Mouse (Mus musculus): ENCODE results near the gene Med13.
"Not testable (repeated sequence)": the region's sequence is repeated elsewhere in the genome, so short reads cannot be mapped to it uniquely, and the experiment has no call there.

Gene Med13

GRCm38 (mm10) chr11:86380521-86381238 is 23.3 kb upstream of the Med13 start:
- no peak for DNase-seq (ENCODE audit: low read depth, low spot score)

GRCm38 (mm10) chr11:86378981-86379380 is 21.6 kb upstream of the Med13 start:
- DNase-seq (ENCODE audit: low read depth, low spot score): no peak

- DNase-seq (ENCODE audit: low read depth, low spot score): no peak
Measured at GRCm38 (mm10) chr11:86377841-86378240, 20.4 kb upstream of the Med13 start.

GRCm38 (mm10) chr11:86376707-86377106 is 19.3 kb upstream of the Med13 start:
- DNase-seq (ENCODE audit: low read depth, low spot score): no peak

- no peak for DNase-seq (ENCODE audit: low read depth, low spot score)
Measured at GRCm38 (mm10) chr11:86375086-86375485, 17.7 kb upstream of the Med13 start.

- DNase-seq (ENCODE audit: low read depth, low spot score): no peak
Measured at GRCm38 (mm10) chr11:86371266-86371665, 13.9 kb upstream of the Med13 start.

GRCm38 (mm10) chr11:86369860-86370259 is 12.5 kb upstream of the Med13 start:
- no peak for DNase-seq (ENCODE audit: low read depth, low spot score)

GRCm38 (mm10) chr11:86369003-86369402 is 11.6 kb upstream of the Med13 start:
- DNase-seq (ENCODE audit: low read depth, low spot score): no peak

GRCm38 (mm10) chr11:86364709-86365452 is 7.5 kb upstream of the Med13 start:
- no peak for DNase-seq (ENCODE audit: low read depth, low spot score)

GRCm38 (mm10) chr11:86357984-86358528 is 654 bp upstream of the Med13 start:
- DNase-seq (ENCODE audit: low read depth, low spot score): peak; percentile 89

- no peak for DNase-seq (ENCODE audit: low read depth, low spot score)
Measured at GRCm38 (mm10) chr11:86356007-86356853, 1.2 kb downstream of the Med13 start.

- no peak for DNase-seq (ENCODE audit: low read depth, low spot score)
Measured at GRCm38 (mm10) chr11:86353586-86353985, 3.8 kb downstream of the Med13 start.

GRCm38 (mm10) chr11:86351766-86352315 is 5.6 kb downstream of the Med13 start:
- DNase-seq (ENCODE audit: low read depth, low spot score): no peak

GRCm38 (mm10) chr11:86350636-86351138 is 6.7 kb downstream of the Med13 start:
- DNase-seq (ENCODE audit: low read depth, low spot score): no peak

- no peak for DNase-seq (ENCODE audit: low read depth, low spot score)
Measured at GRCm38 (mm10) chr11:86349325-86349724, 8.1 kb downstream of the Med13 start.

- no peak for DNase-seq (ENCODE audit: low read depth, low spot score)
Measured at GRCm38 (mm10) chr11:86348872-86349271, 8.5 kb downstream of the Med13 start.

GRCm38 (mm10) chr11:86347387-86348122 is 9.8 kb downstream of the Med13 start:
- DNase-seq (ENCODE audit: low read depth, low spot score): no peak

- no peak for DNase-seq (ENCODE audit: low read depth, low spot score)
Measured at GRCm38 (mm10) chr11:86346525-86346924, 10.9 kb downstream of the Med13 start.

- not testable (repeated sequence) for DNase-seq (ENCODE audit: low read depth, low spot score)
Measured at GRCm38 (mm10) chr11:86344940-86345339, 12.5 kb downstream of the Med13 start.

- no peak for DNase-seq (ENCODE audit: low read depth, low spot score)
Measured at GRCm38 (mm10) chr11:86324251-86324650, 33.2 kb downstream of the Med13 start.

- not testable (repeated sequence) for DNase-seq (ENCODE audit: low read depth, low spot score)
Measured at GRCm38 (mm10) chr11:86314992-86315391, 42.4 kb downstream of the Med13 start.
